Mouse (Mus musculus) embryo, embryonic 10.5 days (tissue): Measurements from ENCODE around the gene Olfr855.

ENCODE experiments used
- DNase-seq: peaks from one replicate; pipeline ENCODE4 v3.0.0-alpha.2; 2015; ENCODE audit warnings: low spot score

Olfr855 gene

GRCm38 (mm10) chr9:19582317-19582716 is at the start of gene Olfr855:
TSS of gene Olfr855 (plus strand) at chr9:19582617.
- DNase-seq, result no peak

- no peak for DNase-seq
These were observed 41.4 kb upstream of the Olfr855 start, which contains the start of gene Olfr853 for GRCm38 (mm10) chr9:19540976-19541375. TSS of gene Olfr853 (minus strand) at chr9:19541076.

GRCm38 (mm10) chr9:19567282-19567681 is 15.1 kb upstream of the Olfr855 start, which contains the start of gene Olfr854:
TSS of gene Olfr854 (minus strand) at chr9:19567382.
- no peak for DNase-seq

DNA sequence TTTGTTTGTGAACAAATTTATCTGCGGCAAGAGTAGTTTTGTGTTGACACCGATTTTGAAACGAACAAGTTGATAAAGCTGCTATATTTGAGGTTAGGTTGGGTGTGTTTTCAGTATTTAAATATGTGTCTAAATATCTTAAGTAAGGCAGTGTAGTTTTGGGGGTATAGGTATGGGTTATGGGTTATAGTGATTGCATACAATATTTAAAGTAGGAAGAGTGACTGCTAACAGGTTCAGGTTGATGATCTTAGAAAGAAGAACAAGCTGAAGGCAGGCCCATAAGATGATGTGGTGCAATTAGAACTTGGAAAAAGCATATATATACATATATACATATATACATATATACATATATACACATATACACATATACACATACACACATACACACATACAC is 38.9 kb downstream of the Olfr855 start:
- DNase-seq, result no peak

DNA sequence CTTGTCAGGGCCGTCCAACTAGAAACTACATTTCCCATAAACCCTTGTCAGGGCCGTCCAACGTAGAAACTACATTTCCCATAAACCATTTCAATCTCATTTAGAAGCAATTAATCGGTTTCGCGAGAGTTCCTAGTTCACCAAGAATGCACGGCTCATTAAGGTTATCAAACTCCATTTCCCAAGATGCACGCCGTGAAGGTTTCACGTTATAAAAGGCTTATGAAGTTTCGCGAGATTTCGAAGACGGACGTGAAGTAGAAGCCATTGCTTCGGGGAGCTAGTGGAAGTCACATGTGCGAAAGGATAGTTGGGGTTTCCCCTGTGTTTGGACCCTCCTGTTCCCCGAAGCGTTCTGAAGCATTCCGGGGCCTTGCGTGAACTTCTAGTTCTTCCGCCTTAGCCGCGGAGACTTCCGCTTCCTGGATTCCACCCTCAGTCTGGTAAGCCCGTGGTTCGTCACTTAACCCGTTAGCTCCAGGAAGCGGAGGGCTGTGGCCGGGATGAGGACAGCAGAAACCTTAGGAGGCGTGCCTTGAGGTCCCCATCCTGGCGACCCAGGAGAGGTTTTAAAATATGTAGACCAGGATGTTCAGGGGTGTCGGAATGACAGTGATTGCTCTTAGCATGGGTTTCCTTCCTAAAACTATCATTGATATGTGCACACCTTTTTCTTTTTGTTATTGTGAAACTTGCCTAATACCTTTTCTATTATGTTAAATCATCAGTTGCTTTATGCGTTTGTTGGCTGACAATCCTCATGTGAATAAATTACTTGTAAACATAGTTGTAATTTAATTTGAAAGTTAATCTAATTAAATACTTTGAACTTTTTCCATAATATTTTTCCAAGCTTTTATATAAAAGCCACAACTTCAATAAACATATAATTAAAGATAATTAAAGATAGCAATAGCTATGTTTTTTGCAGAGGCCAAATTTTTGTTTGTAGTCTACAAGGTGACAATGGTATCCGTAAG is 39.7 kb downstream of the Olfr855 start, which contains the start of gene Zfp317:
Gene Zfp317 (plus strand): TSS at position 260 of the 980 bp plus-strand sequence.
- peak; percentile 99 for DNase-seq

- DNase-seq, result no peak
These were observed 47.2 kb downstream of the Olfr855 start for GRCm38 (mm10) chr9:19629574-19629973.
